Mouse (Mus musculus): ENCODE results near the gene 1700049E17Rik1.
"Not testable (repeated sequence)": the region's sequence is repeated elsewhere in the genome, so short reads cannot be mapped to it uniquely, and the experiment has no call there.

DNA sequence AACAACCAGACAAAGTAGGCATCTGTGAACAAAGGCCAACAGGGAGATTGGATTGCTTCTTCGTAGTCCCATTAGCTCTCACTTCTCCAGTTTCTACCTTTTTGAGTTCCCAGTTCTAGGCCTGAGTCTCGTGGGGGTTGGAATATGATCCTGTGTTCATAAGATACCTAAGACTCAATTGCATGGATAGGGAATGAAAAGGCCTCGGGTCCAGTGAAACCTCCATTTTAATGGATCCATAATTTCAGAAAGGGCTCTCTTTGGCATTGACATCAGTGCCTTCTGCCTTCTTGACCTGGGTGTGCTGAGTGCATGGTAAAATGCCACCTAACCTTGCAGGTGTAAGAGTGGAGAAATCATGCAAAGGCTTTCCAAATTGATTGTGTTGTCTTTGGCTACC, 43.8 kb downstream of the 1700049E17Rik1 start:
- not testable (repeated sequence) for TF ChIP-seq CTCF (IDR thresholded peaks at IDR 0.05; ENCODE audit: control insufficient read depth, insufficient read depth, insufficient replicate concordance, low read depth, low read length); POLR2A (IDR thresholded peaks at IDR 0.05; ENCODE audit: control insufficient read depth, low read depth, low read length)

All from testis, adult 2 months (tissue).